Mouse (Mus musculus) urinary bladder, postnatal 4 days (tissue): ENCODE data around the gene Nek8.
"Not testable (repeated sequence)": the region's sequence is repeated elsewhere in the genome, so short reads cannot be mapped to it uniquely, and the experiment has no call there.

Experiments used
- DNase-seq, 2 experiments: peaks; one replicate each; pipeline ENCODE4 v3.0.0; 2021 to 2022; ENCODE audit warnings: low spot score in 2 of 2

The Nek8 gene

DNA sequence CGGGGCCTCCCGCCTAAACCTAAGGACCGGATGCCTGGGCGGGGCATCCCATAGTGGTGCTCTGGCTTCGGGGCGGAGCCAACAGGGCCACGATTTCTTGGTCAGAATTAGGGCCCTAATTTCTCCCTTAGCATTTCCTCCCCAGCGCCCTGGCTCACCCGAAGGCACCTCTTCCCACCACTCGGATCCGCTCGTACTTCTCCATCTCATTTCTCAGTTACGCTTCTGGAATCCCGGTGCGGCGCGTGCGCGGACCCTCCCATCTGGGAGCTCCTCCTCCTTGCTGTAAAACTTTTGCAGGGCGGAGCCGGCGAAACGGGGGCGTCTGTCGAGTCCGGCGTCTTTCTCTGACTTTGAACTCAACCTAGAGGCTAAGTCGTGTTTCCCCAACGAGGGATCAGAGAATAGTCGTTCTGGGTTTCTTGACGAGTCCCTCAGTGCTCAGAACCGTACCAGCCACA is at the start of gene Nek8, which contains the start of gene Tlcd1:
TSS of gene Nek8 (minus strand) at position 274 of the 461 bp plus-strand sequence.
TSS of gene Tlcd1 (plus strand) at position 310 of the 461 bp plus-strand sequence.
- DNase-seq: peak; percentile 87 to 89

DNA sequence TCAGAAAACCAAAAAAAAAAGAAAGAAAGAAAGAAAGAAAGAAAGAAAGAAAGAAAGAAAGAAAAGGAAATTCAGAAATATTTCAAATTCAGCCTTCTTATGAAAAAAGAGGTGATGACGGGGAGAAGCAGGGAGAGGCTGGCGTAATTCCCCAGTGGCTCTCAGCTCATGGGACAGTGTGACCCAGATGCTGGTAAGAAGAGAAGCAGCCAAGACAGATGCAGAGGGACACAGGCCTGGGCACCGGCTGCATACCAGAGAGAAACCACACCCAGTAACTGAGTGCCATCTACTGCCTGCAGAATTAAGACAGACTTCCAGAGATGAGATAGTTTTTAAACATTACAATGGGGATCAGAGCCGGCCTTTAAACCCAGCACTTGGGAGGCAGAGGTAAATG is 47.1 kb upstream of the Nek8 start:
- no peak for DNase-seq

DNA sequence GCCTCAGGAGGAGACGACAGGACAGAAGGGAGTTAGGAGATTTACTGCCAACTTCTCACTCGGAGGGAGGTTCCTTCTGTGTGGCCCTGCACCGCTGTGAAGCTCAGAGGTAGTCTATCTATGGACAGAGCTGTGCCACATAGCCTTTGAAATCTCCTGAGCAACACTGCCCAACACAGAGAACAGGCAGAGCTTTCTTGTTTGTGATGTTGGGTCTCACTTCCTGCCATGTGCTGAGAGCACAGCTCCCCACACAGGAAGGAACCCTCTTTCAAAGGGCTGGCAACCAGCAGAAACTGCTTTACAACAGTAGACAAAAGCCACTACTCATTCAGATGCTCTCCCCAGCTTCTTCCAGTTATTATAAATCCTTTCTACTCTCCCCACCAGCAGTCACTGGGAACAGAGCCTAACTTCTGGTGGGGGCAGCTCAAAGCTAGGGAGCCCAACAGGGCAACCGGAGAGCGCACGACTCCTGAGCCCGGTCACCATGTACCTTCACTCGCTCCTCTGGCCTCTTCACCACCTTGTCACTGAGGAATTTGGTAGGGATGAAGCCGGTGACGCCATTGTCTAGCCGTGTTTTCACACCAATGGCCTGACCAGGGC is 39.3 kb upstream of the Nek8 start:
- DNase-seq: no peak

DNA sequence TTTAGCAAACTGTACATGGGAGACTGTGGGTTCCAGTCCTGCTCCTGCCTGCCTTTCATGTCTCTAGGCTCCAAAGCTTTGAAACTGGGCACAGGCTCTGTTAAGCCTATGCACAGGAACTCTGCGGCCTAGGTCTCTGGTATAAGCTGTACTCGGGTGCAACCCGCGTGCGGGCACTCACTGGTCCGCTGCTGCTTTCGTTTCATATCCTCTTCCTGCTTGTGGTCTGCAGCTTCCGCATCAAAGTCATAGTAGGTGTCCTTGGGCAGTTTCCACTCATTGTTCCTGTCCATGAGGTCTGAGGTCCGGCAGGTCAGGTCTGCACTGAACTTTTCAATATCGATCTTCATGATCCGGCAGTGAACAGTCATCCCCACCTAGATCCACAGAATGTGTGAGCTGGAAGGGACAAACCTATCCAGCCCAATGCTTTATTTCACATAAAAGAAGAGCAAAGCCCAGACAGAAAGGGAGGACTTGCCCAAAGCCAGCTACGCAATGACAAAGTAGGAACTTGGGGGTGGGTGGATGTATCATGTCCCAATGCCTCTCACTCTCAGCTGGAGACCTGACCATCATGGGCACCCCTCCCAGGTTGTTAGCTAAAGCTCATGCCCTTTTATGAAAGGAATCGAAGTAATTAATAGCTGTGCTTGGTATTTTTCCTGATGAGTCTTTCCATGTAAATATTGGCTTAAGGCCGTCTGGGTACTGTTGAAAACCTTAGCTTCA is 36.8 kb upstream of the Nek8 start:
- DNase-seq: no peak

DNA sequence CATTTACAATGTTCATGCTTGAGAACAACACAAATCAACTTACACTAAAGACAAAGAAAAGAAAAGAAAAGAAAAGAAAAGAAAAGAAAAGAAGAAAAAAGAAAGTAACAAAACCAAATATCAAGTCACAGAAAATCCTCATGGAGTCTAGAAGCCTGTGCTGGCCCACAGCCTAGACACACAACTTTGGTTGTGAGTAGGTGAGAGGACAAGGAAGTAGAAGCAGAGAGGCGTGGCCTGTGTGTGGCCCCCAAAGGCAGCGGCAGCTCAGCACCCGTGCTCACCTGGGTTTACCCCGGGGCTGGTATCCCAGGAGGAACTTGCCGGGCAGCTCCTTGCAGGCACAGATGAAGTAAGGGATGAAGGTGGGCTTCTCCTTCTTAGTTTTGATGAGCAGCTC is 35.0 kb upstream of the Nek8 start:
- DNase-seq: no peak

DNA sequence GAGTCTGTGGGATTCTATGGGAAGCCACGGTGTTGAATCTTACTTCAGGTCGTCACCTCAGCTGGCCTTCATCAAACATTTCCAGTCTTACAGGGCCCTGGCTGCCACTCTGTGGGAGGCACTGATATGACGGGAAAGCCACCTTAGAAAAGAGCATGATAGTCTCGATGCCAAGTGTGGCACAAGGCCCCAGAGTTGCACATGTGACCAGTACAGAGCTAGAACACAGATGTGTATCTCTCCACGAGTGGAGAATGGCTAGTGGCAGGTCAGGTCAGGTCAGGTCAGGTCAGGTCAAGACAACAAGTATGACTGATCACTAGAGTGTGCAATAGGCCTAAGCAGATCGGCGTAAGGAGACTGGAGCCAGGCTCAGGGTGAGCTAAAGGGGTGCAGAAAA is 34.1 kb upstream of the Nek8 start:
- no peak for DNase-seq

DNA sequence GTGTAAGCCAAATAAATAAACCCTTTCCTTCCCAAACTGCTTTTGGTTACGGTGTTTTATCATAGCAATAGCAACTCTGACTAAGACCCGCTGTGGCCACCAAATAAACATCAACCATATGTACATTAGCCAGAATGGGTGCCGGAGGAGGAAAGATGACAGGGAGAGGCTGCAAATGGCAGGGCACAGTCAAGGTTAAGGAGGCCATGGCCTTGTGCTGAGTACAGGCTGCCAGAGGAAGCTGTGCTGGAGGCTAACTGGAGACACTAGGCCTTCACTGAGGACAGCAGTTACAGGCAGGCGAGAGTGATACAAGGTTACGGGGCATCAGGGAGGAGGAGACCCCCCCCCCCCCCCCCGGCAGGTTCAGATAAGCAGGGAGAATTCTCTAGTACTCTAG is 33.4 kb upstream of the Nek8 start:
- no peak for DNase-seq

DNA sequence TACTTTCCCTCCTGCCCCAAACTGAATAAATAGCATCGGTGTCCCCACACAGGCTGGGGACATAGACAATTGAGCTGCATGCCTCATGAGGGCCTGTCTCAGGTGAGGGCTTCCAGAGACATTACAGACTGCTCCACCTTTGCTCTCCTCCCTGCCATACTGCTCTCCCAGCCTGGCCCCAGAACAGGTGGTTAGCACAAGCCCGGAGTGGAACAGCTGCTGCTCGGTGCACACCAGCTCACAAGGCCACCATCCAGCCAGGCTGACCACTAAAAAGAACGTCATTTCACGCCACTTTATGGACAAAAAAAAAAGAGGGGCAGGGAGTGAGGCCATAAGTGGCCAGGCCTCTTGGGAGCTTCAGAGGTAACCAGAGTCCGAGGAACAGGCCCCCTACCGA is 30.7 kb upstream of the Nek8 start:
- DNase-seq: no peak

DNA sequence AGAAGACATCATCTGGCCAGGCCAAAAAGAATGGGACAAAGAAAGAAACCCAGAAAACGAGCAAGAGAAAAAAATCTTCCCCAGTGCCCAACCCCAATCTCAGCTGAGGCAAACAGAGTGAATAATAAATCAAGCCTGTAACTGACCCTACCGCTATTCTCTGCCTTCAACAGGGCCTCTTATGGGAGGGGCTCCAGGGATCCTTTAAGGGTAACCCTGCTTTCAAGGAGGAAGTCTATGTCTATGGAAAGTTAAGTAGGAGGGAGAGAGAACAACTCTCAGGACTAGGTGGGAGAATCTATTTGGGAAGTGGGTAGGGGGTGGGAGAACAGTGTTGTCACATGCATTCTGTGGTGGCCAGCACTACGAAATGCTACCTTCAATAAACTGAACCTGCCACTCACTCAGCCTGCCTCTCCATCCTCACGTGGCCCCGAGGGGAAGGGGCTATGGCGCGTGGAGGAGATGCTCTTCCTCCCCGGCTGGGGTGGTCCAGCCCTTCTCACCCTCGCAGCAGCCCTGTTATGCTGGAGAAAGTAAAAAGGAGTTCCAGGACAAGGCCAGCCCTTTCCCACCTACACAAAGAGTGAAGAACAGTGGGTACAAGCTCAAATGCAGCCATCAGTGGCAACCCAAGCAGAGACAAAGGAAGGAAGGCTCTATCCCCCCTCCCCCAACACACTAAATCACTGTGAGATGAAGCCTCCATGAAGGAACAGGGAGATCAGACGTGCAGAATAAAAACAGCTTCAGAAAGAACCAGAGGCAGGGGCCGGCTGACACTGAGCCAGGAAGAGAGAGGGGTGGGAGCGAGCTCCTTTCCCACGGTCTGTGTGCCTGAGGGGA is 29.1 kb upstream of the Nek8 start:
- DNase-seq: no peak

DNA sequence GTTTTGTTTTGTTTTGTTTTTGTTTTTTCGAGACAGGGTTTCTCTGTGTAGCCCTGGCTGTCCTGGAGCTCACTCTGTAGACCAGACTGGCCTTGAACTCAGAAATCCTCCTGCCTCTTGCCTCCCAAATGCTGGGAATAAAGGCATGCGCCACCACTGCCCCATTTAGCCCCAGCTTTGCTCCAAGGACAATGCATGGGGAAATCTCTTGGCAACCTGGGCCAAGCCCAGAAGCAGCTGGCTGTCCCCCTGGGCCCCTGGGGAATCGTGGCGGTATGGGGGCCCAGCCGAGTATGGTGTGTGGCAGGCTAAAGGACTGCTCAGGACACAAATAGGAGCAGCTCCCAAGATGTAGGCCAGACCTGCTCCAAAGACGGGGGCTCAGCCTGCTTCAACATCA is 27.8 kb upstream of the Nek8 start:
- DNase-seq: no peak

DNA sequence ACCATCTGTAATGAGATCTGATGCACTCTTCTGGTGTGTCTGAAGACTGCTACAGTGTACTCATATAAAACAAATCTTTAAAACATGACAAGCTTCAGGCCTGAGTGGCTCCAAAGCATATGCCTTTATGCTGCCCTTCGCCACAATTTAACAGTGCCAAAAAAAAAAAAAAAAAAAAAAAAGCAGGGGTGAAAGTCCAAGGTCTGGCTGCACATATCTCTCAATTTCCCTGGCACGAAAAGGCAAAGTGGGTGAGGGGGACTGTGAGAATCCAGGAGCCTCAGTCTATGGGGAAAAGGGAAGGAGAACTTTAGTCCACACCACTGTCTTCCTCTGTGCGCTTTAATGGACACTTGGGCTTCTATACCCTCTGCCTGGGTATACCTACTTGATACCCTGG is 25.9 kb upstream of the Nek8 start:
- no peak for DNase-seq

DNA sequence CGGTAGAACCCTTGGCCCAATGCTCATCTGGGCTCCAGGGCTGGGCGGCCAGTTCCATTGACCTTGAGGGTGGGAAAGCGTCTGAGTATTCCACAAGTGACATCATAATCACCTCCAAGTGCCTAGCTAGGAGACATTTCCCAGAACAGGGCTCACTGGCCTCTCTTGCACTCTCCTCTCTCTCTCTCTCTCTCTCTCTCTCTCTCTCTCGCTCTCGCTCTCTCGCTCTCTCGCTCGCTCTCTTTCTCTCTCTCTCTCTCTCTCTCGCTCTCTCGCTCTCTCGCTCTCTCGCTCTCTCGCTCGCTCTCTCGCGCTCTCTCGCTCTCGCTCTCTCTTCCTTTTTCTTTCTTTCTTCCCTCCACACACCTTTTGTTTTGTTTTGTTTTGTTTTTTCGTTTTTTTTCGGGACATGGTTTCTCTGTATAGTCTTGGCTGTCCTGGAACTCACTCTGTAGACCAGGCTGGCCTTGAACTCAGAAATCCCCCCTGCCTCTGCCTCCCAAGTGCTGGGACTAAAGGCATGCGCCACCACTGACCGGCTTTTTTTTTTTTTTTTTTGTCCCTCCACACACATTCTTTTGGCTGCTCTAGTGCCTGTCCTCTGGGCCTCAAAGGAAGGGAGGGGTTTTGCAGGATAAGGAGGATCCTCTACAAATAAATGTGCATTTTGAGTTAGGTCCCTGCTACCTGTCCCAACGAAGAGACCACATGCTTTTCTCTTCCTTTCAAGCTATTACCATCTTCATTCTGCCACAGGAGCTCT is 18.8 kb upstream of the Nek8 start:
- no peak for DNase-seq

DNA sequence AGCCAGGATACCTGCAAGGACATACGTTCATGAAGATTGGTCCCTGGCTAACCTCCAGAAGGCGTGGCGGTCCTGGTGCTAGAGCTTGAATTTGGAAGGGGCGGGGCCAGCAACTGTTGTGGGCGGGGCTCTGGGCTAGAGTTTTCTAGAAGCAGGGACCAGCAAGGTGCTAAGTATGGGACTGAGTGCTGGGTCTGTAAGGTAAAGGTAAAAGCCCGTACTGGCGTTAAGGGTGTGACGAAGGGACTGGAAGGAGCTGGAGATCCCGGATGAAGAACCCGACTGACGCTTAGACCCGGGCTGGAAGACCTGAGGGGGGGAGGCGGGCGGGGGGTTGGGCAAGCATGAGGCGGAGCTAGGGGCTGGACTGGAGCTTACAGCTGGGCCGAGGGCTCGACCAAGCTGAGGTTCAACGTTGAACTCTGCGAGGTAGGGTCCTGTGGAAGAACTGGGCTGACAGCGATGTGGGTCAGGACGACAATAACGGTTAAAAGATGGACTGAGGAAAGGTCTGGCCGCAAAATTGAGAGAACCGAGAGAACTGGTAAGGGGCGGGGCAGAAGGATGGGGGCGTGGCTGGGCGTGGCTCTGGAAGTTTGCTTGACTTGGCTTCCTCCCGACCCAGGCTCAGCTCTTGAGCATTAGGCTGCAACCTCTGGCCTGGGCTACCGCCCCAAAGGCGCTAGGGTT is 18.1 kb upstream of the Nek8 start:
- DNase-seq: peak; percentile 76 to 86

DNA sequence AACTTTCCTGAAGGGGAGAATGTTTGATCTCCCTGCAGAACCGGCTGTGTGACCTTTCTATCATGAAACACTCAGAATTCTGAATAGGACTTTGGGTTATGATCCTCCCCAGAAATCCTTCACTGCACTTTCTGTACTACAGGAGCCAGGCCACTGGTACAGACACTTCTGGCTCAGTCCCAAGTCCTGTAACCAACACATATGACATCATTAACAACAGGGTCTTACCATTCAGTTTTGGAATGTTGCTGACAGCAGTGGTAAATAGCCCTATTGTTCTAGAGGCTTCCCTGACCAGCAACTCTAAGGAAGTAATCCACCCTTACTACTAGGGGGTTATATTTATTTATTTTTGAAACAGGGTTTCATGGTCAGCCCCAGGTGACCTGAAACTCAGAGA is 16.6 kb upstream of the Nek8 start, which contains the start of gene Proca1:
TSS of gene Proca1 (plus strand) at position 280 of the 400 bp plus-strand sequence.
- no peak for DNase-seq

DNA sequence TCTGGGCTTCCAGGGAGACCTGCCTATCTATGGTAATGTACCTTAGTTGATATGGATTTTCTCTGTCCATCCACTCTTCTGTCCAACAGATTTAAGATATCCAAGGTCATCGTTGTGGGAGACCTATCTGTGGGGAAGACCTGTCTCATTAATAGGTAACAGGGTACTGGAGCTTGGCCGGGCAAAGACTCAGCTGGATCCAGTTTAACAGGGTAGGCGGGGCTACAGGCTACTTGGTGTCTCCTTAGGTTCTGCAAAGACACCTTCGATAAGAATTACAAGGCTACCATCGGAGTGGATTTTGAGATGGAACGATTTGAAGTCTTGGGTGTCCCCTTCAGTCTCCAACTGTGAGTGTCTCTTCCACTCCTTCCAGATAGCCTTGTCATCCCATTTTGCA is 13.6 kb upstream of the Nek8 start:
- no peak for DNase-seq

DNA sequence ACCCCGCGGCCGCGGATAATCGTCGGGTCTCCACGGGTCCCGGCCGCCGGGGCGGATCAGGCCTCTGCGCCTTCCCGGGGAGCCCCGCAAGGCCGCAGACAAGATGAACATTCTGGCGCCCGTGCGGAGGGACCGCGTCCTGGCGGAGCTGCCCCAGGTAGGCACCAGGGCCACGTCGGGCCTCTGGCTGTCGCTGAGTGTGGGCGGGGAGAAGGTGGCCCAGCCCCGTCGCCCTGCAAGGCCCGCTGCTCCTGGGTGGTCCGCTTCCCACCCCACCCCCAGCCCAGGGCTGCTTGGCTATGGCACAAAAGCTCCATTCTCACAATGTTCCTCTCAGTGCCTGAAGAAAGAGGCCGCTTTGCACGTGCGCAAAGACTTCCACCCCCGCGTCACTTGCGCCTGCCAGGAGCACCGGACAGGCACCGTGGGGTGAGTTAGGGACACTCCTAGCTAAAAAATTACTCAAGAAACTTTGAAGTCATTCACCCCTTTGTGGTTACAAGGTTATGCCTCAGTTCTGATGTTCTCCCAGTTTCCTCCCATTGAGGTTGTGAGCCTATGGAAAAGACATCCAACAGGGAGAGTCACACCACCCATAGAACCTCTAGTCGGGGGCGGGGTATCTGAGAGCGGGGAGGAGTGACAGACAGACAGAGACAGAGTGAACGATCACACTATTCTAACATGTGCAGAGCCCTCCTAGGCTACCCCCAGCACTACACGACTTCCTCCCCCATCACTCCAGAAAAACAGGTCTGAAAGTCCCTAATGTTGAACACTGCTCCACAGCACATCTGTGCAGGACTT is 13.0 kb upstream of the Nek8 start:
- DNase-seq: peak; percentile 79 to 80

DNA sequence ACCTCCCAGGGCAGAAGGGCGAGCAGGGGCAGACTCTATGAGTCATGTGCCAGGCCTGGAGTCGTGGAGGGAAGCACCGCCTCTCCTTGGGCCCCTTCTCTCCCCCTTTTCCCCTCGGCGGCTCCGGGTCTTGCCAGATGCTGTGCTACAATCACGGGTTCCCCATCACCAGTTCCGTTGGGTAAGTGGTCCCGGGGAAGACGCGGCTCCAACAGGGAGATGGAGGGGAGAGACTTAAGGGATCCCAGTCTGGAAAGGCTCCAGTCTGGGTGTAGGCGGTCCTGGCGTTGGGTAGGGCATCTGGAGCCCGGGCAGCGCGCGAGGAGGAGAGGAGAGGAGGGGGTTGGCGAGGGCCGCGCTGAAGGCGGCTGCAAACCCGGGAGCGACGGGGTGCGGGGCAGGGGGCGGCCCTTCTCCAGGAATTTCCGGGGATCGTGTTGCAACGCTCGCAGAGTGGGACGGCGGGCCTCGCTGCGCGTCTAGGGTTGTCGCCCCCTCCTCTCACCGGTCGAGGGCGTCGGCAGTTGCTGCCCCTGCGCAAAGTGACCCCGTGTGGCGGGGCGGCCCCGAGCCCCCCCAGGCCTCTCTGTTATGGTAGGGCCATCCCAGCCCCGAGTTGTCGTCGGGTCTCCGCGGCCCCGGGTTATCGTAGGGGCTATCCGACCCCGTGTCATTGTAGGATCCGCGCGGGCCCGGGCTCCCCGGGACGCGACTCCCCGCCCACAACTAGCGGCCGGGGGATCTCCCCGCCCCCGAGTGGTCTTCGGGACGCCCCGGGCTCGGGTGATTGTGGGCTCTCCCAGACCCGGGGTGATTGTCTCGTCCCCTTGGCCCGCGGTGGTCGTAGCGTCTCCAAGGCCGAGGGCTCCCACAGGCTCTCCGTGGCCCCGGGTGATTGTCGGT is 12.1 kb upstream of the Nek8 start, which contains the start of gene Rab34:
TSS of gene Rab34 (plus strand) at position 100 of the 903 bp plus-strand sequence.
- DNase-seq: peak; percentile 80 to 89

DNA sequence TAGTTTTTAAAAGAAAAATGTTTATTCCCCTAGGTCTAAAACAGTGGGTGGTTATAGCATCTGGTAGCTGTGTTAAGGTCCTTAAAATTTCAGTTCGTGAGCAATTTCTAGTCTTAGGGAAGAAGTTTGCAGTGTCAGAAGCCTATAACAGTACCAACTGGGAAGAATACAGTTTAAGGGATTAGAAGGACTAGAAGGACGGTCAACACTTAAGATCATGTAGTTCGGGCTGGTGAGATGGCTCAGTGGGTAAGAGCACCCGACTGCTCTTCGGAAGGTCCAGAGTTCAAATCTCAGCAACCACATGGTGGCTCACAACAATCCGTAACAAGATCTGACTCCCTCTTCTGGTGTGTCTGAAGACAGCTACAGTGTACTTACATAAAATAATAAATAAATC is 8.2 kb upstream of the Nek8 start:
- not testable (repeated sequence) for DNase-seq

DNA sequence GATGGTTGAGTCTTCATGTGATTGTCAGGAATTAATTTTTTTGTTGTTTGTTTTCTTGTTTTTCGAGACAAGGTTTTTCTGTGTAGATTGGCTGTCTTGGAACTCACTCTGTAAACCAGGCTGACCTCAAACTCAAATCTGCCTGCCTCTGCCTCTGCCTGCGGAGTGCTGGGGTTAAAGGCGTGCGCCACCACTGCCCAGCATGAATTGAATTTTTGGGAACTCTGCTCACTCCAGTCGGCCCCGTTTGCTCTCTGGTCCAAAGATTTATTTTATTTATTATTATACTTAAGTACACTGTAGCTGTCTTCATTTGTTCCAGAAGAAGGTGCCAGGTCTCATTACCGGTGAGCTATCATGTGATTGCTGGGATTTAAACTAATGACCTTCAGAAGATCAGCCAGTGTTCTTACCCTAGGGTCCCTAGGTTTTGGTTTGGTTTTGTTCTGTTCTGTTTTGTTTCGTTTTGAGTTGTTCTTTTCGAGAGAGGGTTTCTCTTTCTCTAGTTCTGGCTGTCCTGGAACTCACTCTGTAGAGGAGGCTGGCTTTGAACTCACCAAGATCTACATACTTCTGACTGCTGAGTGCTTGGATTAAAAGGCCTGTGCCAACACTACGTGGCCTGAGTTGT is 7.5 kb upstream of the Nek8 start:
- no peak for DNase-seq
